Mouse (Mus musculus) megakaryocyte-erythroid progenitor cell, adult 5 weeks (primary cell): ENCODE data around the gene Cep55. TPM values are rescaled to one million over a fixed set of nuclear protein-coding genes. Genes with fewer than 3 reads are reported as not detected.

Source experiments
- polyA plus RNA-seq: library from polyadenylated mRNA; stranded (reverse); fragments of >175 nt; gene quantifications from 2 replicates; pipeline ENCODE4 v1.2.3, GENCODE M21; 2012

Gene Cep55
- polyA plus RNA-seq = 2.7 and 3.4 TPM in 2 replicates

GRCm38 (mm10) chr19:38054720-38055192, at the start of gene Cep55:
Gene Cep55 (plus strand): TSS chr19:38055011.

GRCm38 (mm10) chr19:38043281-38043981, 11.4 kb upstream of the Cep55 start, which contains the start of gene Myof:
Gene Myof (minus strand): TSS chr19:38043577.

GRCm38 (mm10) chr19:38096858-38097758, 42.3 kb downstream of the Cep55 start, which contains the start of gene Ffar4:
Gene Ffar4 (plus strand): TSS chr19:38097071.

Other genes with a start within 250 kb of the Cep55 start
- gene Myof, start 11.4 kb upstream of the Cep55 start, polyA plus RNA-seq = 0.93 and 1.3 TPM in 2 replicates
- gene Ffar4, start 42.1 kb downstream of the Cep55 start, polyA plus RNA-seq = 0.22 and 0.36 TPM in 2 replicates
- gene Rbp4, start 70.3 kb downstream of the Cep55 start, polyA plus RNA-seq = not detected in 2 replicates
- gene Pde6c, start 77.8 kb downstream of the Cep55 start, polyA plus RNA-seq = not detected in 2 replicates
- 12.9 and 17.9 TPM in 2 replicates for gene Fra10ac1, start 169.1 kb downstream of the Cep55 start, polyA plus RNA-seq
- gene Lgi1, start 209.5 kb downstream of the Cep55 start, polyA plus RNA-seq = not detected in 2 replicates